Mouse (Mus musculus) layer of hippocampus, adult 9-10 months (tissue): ENCODE data around the gene Samd4b.

Experiments used
- DNase-seq: peaks from one replicate; pipeline ENCODE4 v3.0.0; 2022; ENCODE audit warnings: low spot score

Samd4b gene

DNA sequence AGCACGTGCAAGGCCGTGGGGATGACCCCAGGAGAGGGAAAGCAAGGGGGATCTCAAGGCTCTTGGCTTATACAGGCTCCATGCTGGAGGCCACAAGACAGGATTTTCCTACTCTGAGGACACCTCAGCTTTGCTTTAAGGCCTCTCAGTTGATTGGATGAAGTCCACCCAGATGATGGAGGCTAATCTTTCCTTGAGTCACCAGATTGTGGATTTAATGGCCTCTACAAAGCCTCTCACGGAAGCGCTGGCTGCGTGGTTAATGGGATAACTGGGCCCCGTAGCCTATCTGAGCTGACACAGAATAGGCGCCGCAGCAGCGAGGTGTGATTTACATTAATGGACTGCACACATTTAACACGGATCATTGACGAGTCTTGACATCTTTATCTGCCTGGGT is 102.5 kb downstream of the Samd4b start:
- DNase-seq = no peak

DNA sequence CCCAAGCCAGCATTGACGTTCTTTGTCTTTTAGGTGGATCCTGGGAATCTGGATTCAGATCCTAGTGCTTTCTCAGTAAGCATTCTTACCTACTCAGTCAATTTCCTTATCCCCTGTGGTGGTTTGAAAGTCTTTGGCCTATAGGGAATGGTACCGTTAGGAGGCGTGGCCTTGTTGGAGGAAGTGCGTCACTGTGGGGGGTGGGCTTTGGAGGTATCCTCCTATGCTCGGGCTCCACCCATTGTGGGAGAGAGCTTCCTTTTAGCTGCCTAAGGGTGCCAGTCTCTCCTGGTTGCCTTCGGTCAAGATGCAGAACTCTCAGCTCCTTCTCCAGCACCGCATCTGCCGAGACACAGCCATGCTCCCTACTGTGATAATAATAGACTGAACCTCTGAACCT is 105.6 kb downstream of the Samd4b start:
- no peak for DNase-seq

DNA sequence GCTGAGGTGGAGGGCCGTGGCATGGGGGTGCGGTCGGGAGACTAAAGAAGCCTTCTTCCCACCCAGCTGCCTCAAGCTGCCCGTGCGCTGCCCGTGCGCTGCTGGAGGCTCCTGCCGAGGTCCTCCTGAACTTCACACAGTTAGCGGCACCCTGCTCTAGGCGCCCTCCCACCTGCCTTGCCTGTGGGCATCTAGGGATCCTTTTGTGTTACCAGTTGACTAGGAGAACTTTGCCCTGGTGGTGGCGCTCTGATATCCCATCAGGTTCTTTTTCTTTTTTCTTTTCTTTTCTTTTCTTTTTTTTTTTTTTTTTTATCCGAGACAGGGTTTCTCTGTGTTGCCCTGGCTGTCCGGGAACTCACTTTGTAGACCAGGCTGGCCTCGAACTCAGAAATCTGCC is 107.0 kb downstream of the Samd4b start:
- no peak for DNase-seq

DNA sequence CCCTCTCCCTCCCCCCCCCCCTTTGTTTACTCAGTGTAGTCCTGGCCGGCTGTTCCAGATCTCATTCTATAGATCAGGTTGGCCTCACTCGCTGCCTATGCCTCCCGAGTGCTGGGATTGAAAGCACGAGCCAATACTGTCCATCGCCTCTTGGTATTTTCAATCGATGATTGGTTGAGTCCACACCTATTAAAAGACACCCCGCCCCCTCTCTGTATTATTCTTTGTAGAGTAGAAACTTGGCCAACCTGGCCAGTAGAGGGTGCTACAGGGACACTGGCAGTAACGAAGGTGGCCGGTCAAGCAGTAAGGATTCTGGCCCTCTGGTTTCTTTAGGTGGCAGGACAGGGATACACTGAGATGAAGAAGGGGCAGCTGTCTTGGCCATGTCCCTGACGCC is 107.5 kb downstream of the Samd4b start:
- DNase-seq = no peak

DNA sequence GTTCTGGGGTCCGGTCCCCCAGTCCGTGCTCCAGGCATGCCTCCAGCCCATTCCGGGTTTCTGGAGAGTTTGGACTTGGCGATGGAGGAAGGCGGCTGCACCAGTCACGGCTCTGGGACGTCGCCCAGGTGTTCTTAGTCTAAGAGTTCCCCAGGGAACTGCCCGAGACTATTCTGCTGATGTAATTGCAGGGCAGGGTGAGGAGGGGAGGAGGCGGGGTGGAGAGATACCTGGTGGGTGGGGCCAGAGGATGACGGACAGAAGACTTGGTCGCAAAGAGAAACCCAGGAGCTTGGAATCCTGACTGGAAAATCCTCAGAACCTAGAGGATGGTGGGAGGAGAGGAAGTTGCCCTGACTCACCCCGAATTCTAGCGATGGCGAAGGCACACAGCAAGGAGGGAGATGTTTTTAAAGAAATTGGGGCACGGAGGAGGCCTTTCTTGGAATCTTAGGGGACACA is 109.9 kb downstream of the Samd4b start:
- no peak for DNase-seq

DNA sequence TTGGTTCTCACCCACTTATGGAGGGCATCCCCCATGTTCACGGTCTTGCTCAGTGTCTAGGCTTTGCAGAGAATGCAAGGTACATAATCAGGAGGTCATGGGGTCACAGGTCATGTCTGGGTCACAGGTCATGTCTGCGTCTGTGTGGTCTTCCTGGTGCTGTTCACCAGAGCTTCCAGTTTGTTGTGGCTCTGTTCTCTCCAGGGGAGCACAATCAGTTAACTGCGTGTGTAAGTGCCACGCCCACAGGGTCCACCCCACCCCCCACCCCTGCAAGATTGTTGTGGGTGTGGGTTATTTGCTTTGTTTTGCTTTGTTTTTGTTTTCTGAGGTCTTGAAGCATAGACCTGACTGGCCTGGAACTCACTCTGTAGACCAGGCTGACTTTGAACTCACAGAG is 113.8 kb downstream of the Samd4b start:
- DNase-seq = no peak

DNA sequence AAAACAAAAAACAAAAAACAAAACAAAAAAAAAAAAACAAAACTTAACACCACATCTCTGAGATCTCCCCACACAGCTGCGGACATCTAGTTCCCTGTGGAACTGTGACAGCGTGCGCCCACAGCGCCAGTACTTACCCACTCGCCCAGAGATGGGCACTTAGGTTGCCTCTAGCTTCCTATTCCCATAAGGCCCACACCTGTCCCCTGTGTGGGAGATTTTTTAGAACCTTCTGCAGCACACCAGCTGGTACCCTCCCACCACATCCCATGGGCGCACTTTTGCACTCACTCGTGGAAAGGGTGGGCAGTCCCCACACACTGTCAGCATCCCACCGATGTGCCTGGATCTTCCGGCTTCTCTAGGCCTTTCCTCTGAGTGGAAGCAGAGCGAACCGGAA is 115.1 kb downstream of the Samd4b start:
- DNase-seq = no peak

DNA sequence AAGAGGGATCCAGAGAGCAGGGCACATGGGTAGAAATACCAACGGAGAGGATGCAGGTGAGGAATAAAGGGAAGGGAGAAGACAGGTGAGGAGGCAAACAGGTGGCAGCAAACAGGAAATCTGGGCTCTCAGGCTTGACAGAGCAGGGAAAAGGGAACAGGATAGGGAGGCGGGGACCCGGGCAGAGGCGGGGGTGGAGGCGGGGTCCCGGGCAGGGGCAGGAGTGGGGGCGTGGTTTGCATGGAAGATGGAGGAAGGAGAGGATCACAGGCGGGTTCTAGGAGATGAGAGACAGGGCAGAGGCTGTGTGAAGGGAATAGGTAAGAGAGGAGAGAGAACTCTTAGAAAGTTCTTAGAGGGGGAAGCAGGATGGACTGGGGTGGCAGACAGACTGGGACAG is 119.1 kb downstream of the Samd4b start:
- DNase-seq = no peak

DNA sequence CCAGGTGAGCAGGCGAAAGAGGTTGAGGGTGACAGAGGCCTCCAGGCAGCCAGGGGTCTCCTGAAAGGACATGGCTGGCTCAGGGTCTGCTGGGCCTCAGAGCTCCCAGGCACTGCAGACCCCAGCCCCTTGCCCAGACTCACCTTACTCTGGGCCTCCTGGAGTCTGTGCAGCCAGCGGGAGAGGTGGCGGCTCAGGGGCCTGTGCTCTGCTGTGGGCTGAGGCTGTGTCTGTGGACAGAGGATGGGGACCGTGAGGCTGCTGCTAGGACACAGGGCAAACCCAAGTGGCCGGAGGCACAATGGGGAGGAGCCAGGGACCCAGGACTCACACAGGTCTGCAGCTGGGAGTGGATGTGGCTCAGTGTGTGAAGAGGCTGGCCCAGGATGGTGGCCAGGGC is 120.6 kb downstream of the Samd4b start:
- DNase-seq = no peak

DNA sequence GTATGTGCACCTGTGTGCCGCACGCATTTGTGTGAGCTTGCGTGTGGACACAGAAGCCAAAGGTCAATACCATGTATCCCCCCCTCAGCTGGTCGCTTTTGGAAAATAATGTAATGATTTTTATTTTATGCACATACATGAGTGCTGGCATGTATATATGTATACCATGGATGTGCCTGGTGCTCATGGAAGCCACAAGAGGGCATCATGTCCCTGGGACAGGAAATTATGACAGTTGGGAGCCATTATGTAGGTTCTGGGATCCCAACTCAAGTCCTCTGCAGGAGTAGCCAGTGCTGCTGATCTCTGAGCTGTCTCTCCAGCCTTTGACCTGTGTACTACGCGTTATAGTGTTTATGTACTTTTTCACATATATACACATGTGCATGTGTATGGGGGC is 121.8 kb downstream of the Samd4b start:
- DNase-seq = no peak

DNA sequence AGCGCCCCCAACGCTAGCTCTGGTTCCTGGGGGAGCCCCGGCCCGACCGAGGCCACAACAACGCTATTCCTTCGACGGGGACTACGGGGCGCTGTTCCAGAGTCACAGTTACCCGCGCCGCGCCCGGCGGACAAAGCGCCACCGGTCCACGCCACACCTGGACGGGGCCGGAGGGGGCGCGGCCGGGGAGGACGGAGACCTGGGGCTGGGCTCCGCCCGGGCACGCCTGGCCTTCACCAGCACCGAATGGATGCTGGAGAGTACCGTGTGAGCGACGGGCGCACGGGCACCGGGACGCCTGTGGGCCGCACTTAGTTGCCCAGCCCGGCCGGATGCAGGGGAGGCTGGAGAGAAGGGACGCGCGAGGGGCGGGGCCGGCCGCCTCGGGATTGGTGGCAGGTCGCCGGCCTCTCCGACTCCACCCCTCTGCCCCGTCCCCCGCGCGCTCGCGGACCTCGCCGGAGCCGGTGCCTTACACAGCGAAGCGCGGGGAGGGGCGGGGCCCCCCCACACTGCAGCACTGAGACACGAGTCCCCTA is 130.7 kb downstream of the Samd4b start:
- no peak for DNase-seq

DNA sequence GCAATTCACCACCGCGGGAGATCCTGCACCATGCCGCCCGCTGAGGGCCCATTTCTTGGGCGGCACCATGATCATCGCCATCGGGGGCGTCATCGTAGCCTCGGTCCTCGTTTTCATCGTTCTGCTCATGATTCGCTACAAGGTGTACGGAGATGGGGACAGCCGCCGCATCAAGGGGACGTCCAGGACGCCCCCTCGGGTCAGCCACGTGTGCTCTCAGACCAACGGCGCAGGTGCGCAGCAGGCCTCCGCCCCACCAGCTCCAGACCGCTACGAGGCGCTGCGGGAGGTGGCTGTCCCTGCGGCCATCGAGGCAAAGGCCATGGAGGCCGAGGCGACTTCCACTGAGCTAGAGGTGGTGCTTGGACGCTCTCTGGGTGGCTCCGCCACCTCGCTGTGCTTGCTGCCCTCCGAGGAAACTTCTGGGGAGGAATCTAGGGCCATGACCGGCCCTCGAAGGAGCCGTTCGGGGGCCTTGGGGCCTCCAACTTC is 131.2 kb downstream of the Samd4b start:
- no peak for DNase-seq

DNA sequence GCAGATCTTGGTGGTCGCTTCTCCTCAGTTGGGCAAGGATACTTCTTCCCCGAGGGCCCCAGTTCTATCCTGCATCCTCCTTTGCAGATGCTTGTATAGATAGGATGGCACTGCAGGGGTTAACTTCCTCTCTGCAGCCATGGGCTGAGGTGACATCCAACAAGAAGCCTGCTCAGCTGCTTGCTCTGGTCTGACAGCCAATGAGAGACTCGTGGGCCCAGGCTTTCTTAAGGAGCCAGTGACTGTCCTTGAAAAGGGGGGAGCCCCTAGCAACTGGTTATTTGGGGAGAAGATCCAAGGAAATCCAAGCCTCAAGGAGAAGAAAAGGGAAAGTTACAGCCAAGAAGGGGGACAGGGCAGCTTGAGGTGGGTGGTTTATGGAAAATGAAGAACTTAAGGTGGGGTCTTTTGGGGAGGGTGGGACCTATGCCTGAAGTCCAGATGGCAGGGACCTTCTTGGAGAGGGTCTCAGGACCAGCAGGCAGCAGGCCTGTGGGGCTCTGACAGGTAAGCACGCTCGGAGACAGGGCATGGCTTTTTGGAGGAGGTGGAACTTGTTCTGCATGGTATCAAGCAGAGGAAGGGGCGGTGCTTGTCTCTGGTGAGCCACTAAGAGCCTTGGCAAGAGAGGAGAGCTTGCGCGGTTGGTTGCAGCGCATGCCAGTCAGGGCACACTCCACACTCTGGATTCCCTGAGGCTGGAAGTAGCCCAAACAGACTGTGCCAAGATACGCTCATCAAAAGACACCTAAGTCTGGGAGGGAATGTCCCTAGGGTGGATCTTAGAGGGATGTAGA is 133.3 kb downstream of the Samd4b start:
- peak; percentile 73 for DNase-seq

DNA sequence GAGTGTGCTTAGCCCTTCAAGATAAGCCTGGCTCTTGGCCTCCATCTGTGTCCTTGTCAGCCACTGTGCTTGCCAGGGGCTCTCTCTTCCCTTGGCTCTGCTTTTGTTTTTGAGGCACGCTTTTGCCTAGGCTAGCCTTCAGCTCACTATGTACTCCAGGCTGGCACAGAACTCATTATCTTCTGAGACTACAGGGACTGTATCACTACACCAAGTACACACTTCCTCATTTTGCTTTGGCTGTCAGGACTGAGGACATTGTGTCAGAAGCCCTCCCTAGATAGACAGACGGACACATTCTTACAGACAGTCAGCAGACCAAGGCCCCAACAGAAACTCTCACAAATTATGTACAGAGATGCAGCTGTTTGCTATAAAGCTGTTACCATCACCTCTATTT is 135.2 kb downstream of the Samd4b start:
- DNase-seq = no peak

DNA sequence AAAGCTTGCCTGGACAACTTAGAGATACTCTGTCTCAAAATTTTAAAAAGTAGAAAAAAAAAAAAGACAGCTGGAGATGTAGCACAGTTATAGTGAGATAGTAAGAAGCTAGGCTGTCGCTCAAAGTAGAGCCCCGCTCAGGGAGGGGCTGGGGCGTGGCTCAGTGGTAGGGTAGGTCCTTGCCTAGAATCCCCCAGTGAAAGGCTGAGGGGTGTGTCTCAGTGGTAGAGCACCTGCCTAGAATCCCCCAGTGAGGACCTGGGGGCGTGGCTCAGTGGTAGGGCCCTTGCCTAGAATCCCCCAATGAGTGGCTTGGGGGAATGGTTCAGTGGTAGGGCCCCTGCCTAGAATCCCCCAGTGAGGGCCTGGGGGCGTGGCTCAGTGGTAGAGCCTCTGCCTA is 137.6 kb downstream of the Samd4b start:
- DNase-seq = no peak

DNA sequence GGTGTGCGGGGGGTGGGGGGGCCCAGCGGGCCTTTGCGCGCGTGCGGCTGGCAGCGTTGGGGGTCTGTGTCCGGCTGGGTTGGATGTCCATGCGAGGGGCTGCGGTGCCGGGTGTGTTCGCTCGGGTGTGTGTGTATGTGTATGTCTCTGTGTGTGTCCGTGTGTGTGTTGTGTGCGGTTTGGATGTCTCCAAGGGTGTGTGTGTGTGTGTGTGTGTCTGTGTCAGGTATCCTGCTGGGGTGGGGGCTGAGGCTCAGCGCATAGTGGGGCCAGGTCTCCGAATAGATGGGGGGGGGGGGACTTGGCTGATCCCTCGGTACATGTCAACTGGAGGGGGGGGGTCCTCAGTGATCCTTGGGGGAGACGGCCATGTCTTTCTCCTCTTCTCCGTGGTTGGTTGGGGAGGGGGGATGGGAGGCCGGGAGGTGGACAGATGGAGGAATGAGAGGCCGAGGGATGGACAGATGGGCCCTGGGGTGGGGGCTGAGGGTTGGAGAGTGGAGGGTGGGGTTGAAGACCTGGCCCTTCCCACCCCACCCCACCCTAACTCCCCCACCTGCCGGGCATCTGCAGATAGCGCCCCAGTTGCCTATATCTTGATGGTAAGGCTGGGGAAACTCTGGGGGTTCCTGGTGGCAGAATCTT is 145.5 kb downstream of the Samd4b start:
- DNase-seq = no peak

DNA sequence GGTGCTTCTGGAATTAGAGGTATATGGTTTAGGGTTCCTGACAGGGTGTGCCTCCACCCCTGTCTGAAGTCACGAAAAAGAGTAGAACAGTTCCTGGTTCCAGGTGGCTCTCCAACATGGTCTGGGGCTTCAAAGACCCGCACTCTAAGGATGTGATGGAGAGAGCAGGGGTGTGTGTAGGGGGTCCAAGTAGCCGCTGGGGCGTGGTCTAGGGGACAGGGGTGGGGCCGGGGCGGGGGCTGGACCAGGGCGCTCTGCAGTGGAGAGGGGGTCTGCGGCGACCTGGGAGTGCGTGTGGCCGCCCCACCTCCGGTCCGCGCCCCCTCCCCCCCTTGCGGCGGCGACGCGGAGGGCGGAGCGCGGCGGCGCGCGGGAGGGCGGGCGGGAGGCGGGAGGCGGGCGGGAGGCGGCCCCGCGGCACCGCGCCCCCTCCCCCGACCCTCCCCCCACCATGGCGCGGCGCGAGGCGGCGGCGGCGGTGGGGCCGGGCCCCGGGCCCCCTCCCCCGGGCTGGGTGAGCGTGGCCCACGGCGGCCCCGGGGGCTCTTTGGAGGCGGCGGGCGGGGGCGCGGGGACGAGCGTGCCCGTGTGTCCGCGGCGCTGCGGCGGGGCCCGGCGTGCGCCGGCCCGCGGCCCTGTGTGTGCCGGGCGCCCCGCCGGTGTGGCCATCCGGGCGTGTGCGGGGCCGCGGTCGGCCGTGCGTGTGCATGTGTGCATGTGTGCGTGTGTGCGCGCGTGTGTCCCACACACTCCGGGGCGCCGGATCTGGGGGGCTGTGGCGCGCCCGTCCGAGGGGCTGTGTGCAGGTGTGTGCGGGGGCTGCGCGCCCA is 146.2 kb downstream of the Samd4b start, which contains the start of gene Lrfn1:
Gene Lrfn1, plus strand, starts transcription at position 450 of the 830 bp plus-strand sequence.
- DNase-seq = no peak

DNA sequence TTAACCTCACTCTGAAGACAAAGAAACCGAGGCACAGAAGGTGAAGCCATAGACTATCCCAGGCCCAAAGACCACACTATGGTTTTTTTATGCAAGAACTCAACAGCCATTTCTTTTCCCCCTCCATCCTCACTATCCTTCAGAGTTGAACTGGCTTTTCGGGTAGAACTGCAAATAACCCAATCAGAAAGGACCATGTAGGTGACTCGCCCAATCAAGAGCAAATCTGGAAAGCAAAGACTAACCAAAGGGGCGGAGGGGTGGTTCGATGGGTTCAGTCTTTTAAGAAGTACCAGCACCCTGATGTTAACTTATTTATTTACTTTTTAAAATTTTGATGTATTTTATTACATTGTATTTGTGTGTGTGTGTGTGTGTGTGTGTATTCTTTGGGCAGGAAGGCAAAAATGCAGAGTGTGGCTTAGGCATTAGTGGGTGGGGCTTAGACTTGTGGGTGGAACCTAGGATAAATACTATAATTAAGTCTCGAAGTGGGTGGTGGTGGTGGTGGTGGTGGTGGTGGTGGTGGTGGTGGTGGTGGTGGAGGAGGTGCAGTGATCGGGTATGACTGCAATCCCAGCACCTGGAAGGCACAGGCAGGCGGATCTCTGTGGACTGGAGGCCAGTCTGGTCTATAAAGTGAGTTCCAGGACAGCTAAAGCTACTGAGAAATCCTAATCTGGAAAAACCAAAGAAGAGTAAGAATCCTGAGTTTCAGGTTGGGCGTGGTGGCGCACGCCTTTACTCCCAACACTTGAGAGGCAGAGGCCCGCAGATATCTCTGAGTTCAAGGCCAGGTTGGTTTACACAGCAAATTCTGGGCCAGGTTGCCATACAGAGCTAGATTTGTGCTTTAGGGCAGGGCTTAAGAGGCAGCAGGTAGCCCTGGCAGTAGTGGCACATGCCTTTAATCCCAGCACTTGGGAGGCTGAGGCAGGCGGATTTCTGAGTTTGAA is 149.8 kb downstream of the Samd4b start:
- DNase-seq = no peak

DNA sequence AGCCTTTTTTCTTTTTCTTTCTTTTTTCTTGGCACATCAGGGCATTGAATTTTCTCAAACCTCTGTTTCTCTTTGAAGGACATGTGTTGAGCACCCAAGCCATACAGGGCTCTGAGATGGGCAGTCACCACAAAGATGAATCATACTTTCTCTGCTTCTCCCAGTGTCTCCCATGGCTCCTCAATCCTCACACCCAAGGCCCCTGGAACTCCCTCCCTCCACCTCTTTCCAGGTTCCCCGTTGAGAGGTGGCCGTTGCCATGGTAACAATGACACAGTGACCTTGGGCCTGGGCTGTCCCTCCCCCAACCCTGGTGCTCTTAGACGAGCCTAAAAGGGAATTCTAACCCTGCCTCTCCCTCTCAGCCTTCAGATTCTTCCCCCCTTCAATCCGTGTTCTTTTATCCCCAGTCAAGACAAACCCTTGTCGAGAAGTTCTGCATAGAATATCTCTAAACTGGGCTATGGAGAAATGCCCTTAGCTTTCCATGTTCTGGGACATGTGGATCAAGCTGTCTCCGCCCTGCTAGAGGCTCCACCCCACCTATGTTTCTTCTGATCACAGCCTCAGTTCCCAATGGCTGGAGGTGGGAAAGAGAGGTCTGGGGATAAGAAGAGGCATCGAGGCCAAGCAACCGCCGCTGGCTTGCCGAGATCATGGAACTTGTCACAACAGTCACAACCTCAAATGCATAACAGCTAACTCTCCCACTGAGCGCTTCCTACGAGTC is 150.7 kb downstream of the Samd4b start:
- no peak for DNase-seq

DNA sequence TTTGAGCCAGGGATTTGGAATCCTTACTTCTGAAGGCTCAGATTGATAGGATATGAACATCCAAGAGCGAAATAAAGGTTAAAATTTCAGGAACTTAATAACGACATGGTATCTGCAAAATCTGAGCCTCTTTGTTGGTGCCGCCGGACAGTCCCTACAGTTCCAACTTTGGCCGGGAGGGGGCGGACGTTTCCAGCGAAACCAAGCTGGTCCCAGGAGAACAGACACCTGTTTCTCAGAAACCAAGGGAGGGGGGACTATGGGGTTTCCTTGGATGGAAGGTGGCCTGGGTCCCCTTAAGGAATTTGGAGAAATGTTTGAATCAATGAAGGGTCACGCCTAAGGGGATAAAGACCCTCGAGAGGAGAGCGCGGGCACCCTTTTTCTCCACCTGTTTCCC is 151.5 kb downstream of the Samd4b start:
- peak; percentile 58 for DNase-seq
